Mouse (Mus musculus) C2C12 (cell line): ENCODE data around the gene Cerk. TPM values are rescaled to one million over a fixed set of nuclear protein-coding genes. Genes with fewer than 3 reads are reported as not detected.

Experiments
- H3K27me3 ChIP-seq: one replicate; pipeline ENCODE4 v1.6.1; 2011; ENCODE audit not compliant: control insufficient read depth, insufficient read depth, insufficient read length
- H3K36me3 ChIP-seq: one replicate; pipeline ENCODE4 v1.6.1; 2011; ENCODE audit not compliant: control insufficient read depth, insufficient read depth
- H3K4me3 ChIP-seq: one replicate; pipeline ENCODE4 v1.5.1; 2011; ENCODE audit warnings: mild to moderate bottlenecking, control low read depth; ENCODE audit not compliant: poor library complexity, insufficient read depth, severe bottlenecking
- H3K79me2 ChIP-seq: one replicate; pipeline ENCODE4 v1.6.1; 2011; ENCODE audit not compliant: control insufficient read depth, insufficient read depth
- H3K79me3 ChIP-seq: one replicate; pipeline ENCODE4 v1.6.1; 2011; ENCODE audit warnings: low read depth, control low read depth
- H3ac ChIP-seq: one replicate; pipeline ENCODE3; 2011; ENCODE audit warnings: low read depth; ENCODE audit not compliant: control insufficient read depth, insufficient read length
- CEBPB ChIP-seq: IDR thresholded peaks from one replicate; pipeline ENCODE4 v1.6.1; 2011; ENCODE audit warnings: low read depth, mild to moderate bottlenecking, control low read depth, moderate library complexity
- CTCF ChIP-seq: IDR thresholded peaks from one replicate; pipeline ENCODE4 v1.5.1; 2011; ENCODE audit not compliant: control insufficient read depth, insufficient read depth, insufficient read length
- FOSL1 ChIP-seq: IDR thresholded peaks from one replicate; pipeline ENCODE4 v1.8.0; 2011; ENCODE audit warnings: mild to moderate bottlenecking, low read length; ENCODE audit not compliant: poor library complexity, insufficient read depth, severe bottlenecking
- MAX ChIP-seq: IDR thresholded peaks from one replicate; pipeline ENCODE4 v1.6.1; 2011; ENCODE audit warnings: mild to moderate bottlenecking, control low read depth
- MYOD1 ChIP-seq: IDR thresholded peaks from one replicate; pipeline ENCODE4 v1.6.1; 2011; ENCODE audit warnings: low read depth; ENCODE audit not compliant: control insufficient read depth, insufficient read length
- MYOG ChIP-seq: IDR thresholded peaks from one replicate; pipeline ENCODE4 v1.6.1; 2011; ENCODE audit not compliant: control insufficient read depth, insufficient read length; ENCODE audit errors: extremely low read depth
- USF1 ChIP-seq: IDR thresholded peaks from one replicate; pipeline ENCODE4 v1.6.1; 2011; ENCODE audit warnings: low read depth, mild to moderate bottlenecking, control low read depth, moderate library complexity
- polyA plus RNA-seq: library from polyadenylated mRNA; unstranded; fragments of >200 nt; fragmentation: generic; extraction: Trizol; gene quantifications from one replicate; pipeline ENCODE4 v1.2.1, GENCODE M21; 2012; ENCODE audit warnings: missing spikeins

Gene Cerk
- polyA plus RNA-seq, 1 experiment = 18.1 TPM

- Histone ChIP-seq H3K79me3 (no peaks in the 10 kb centered on the region), H3K36me3 (no peaks in the 10 kb centered on the region), H3K4me3 (no peak overlapping the region), H3ac (no peak overlapping the region), H3K79me2 (no peaks in the 10 kb centered on the region), H3K27me3 (no peaks in the 10 kb centered on the region)
- TF ChIP-seq MYOG (no peak), FOSL1 (no peak), USF1 (no peak), CEBPB (no peak), MYOD1 (no peak), CTCF (no peak), MAX (no peak)
Measured at GRCm38 (mm10) chr15:86191933-86192332, 6.0 kb upstream of the Cerk start.

- no peaks in the 10 kb centered on the region for H3K36me3 ChIP-seq
- no peaks in the 10 kb centered on the region for H3K79me2 ChIP-seq
- H3K79me3 ChIP-seq = no peaks in the 10 kb centered on the region
- H3K4me3 ChIP-seq = no peak overlapping the region
- H3ac ChIP-seq = no peak overlapping the region
- H3K27me3 ChIP-seq = no peaks in the 10 kb centered on the region
- TF ChIP-seq MAX (no peak), CTCF (no peak), CEBPB (no peak), MYOG (no peak), MYOD1 (no peak), USF1 (no peak), FOSL1 (no peak)
Measured at GRCm38 (mm10) chr15:86191505-86191904, 5.6 kb upstream of the Cerk start.

- Histone ChIP-seq H3ac (no peak overlapping the region), H3K79me3 (no peaks in the 10 kb centered on the region), H3K36me3 (no peaks in the 10 kb centered on the region), H3K27me3 (no peaks in the 10 kb centered on the region), H3K79me2 (no peaks in the 10 kb centered on the region), H3K4me3 (no peak overlapping the region)
- TF ChIP-seq USF1 (no peak), CTCF (no peak)
Measured at GRCm38 (mm10) chr15:86190387-86190786, 4.4 kb upstream of the Cerk start.

GRCm38 (mm10) chr15:86188746-86189470 lies 3.0 kb upstream of the Cerk start:
- peaks cover under 1% of the 10 kb centered on the region for H3K79me3 ChIP-seq
- no peak overlapping the region for H3ac ChIP-seq
- H3K79me2 ChIP-seq = peaks cover 14% of the 10 kb centered on the region
- no peak overlapping the region for H3K4me3 ChIP-seq
- H3K27me3 ChIP-seq = no peaks in the 10 kb centered on the region
- no peaks in the 10 kb centered on the region for H3K36me3 ChIP-seq
- TF ChIP-seq CEBPB (no peak), FOSL1 (no peak), MYOD1 (no peak), MYOG (no peak), USF1 (no peak), CTCF (no peak), MAX (no peak)

GRCm38 (mm10) chr15:86188186-86188585 lies 2.2 kb upstream of the Cerk start:
- Histone ChIP-seq H3ac (no peak overlapping the region), H3K27me3 (no peaks in the 10 kb centered on the region), H3K36me3 (no peaks in the 10 kb centered on the region), H3K79me2 (peaks cover 20% of the 10 kb centered on the region), H3K79me3 (peaks cover 1% of the 10 kb centered on the region), H3K4me3 (no peak overlapping the region)
- peak; percentile 39 for TF ChIP-seq MYOD1
- no peak for TF ChIP-seq MYOG
- TF ChIP-seq FOSL1 = no peak
- no peak for TF ChIP-seq USF1

GRCm38 (mm10) chr15:86186686-86187085 lies 745 bp upstream of the Cerk start:
- H3K79me2 ChIP-seq = peaks cover 20% of the 10 kb centered on the region

More at GRCm38 (mm10) chr15:86186686-86187085, 745 bp upstream of the Cerk start:
- no peaks in the 10 kb centered on the region for H3K27me3 ChIP-seq
- H3K4me3 ChIP-seq = no peak overlapping the region
- H3K79me3 ChIP-seq = peaks cover 1% of the 10 kb centered on the region
- no peak overlapping the region for H3ac ChIP-seq
- H3K36me3 ChIP-seq = no peaks in the 10 kb centered on the region
- TF ChIP-seq MAX (no peak), MYOD1 (no peak)
